Comparison of ENCODE assay signal across 11 mouse cellular contexts in the genomic region with DNA sequence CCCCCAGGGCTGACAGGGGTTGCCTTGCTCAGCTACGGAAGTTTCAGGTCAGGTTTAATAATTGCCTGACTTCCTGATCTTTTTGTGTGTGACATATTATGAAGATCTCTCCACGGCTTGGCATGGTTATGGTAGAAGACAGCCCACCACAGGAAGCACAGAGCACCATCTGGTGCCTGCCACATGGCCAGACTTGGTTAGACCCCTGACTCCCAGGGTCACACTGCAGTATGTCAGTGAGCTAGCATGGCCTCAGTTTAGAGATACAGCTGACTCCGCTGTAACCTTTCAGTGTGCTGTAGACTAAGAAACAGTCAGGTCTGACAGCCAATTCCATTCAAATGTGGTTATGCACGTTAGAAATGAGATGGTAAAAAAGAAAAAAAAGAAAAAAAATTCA.
DNase-seq lines count a peak whose midpoint lies in the region; ATAC-seq lines count a peak whose summit lies in the region.
"Had no signal": no experiment of that assay in that cellular context is flagged by ENCODE, and none has a peak within 500 bp of the region (broad histone marks: within the 10 kb centered on the region; RNA-seq: fewer than 3 reads in every experiment).

No protein-coding gene starts in this region.

- no peaks in the 10 kb centered on the region for H3K36me3 ChIP-seq in lung, embryonic 16.5 days (ENCODE audit: control insufficient read depth, insufficient read depth, low read length)
- H3K36me3 ChIP-seq in forebrain, embryonic 16.5 days (ENCODE audit: control insufficient read depth, insufficient read depth), result no peaks in the 10 kb centered on the region
- peaks cover 3% of the 10 kb centered on the region; the same call in 1 of the 2 replicates for H3K36me3 ChIP-seq in limb, embryonic 13.5 days
- no peaks in the 10 kb centered on the region for H3K36me3 ChIP-seq in neural tube, embryonic 15.5 days

- H3K4me1 ChIP-seq in lung, embryonic 16.5 days (replicated peaks; ENCODE audit: control insufficient read depth, insufficient read depth, low read length), result no peaks in the 10 kb centered on the region; the same call in 1 of the 2 replicates
- H3K4me1 ChIP-seq in forebrain, embryonic 16.5 days (replicated peaks; ENCODE audit: control insufficient read depth, insufficient read depth, low read length), result peaks cover 25% of the 10 kb centered on the region
- peaks cover 73% of the 10 kb centered on the region for H3K4me1 ChIP-seq in limb, embryonic 13.5 days
- H3K4me1 ChIP-seq in neural tube, embryonic 15.5 days, result peaks cover 35% of the 10 kb centered on the region

- no peaks in the 10 kb centered on the region for H3K27me3 ChIP-seq in lung, embryonic 16.5 days (ENCODE audit: control insufficient read depth, insufficient read depth, low read depth, low read length)
- no peaks in the 10 kb centered on the region for H3K27me3 ChIP-seq in forebrain, embryonic 16.5 days (replicated peaks; ENCODE audit: control insufficient read depth, insufficient read depth, low read length)
- peaks cover 10% of the 10 kb centered on the region; the same call in 1 of the 2 replicates for H3K27me3 ChIP-seq in limb, embryonic 13.5 days
- H3K27me3 ChIP-seq in neural tube, embryonic 15.5 days (replicated peaks), result no peaks in the 10 kb centered on the region

- ATAC-seq in lung, embryonic 16.5 days (ENCODE audit: low read depth), result 0 out of 2 replicates have a peak, but pooled peaks have one; percentile 16
- ATAC-seq in forebrain, embryonic 16.5 days, result peak; percentile 16; the same call in 1 of the 2 replicates
- peak; percentile 30; the same call in 1 of the 2 replicates for ATAC-seq in limb, embryonic 13.5 days (ENCODE audit: low FRiP score, low read depth)
- no peak for ATAC-seq in neural tube, embryonic 15.5 days (ENCODE audit: low FRiP score)
- ATAC-seq: lung, postnatal 0 days had no signal

- H3K4me3 ChIP-seq in lung, embryonic 16.5 days (ENCODE audit: low read length), result no peak overlapping the region
- no peak overlapping the region for H3K4me3 ChIP-seq in forebrain, embryonic 16.5 days (replicated peaks; ENCODE audit: low read length)
- no peak overlapping the region for H3K4me3 ChIP-seq in limb, embryonic 13.5 days
- no peak overlapping the region for H3K4me3 ChIP-seq in neural tube, embryonic 15.5 days (replicated peaks)

- no peak overlapping the region for H3K27ac ChIP-seq in lung, embryonic 16.5 days (ENCODE audit: low read length)
- peak overlapping the region; percentile 51 for H3K27ac ChIP-seq in forebrain, embryonic 16.5 days (ENCODE audit: low read length)
- peak overlapping the region; percentile 79; the same call in 1 of the 2 replicates for H3K27ac ChIP-seq in limb, embryonic 13.5 days
- peak overlapping the region; percentile 63 for H3K27ac ChIP-seq in neural tube, embryonic 15.5 days (replicated peaks)

- 72% methylated on average over 4 of the region's 4 CpGs for WGBS in lung, embryonic 16.5 days
- WGBS in forebrain, embryonic 16.5 days, result 58% methylated on average over 4 of the region's 4 CpGs
- 15% methylated on average over 4 of the region's 4 CpGs for WGBS in limb, embryonic 13.5 days
- WGBS in neural tube, embryonic 15.5 days, result 32% methylated on average over 4 of the region's 4 CpGs

- no peak overlapping the region for H3K9ac ChIP-seq in lung, embryonic 16.5 days (ENCODE audit: low read length)
- H3K9ac ChIP-seq in forebrain, embryonic 16.5 days (replicated peaks; ENCODE audit: low read depth, low read length), result no peak overlapping the region
- no peak overlapping the region for H3K9ac ChIP-seq in limb, embryonic 13.5 days
- no peak overlapping the region for H3K9ac ChIP-seq in neural tube, embryonic 15.5 days (replicated peaks)

- H3K9me3 ChIP-seq in lung, embryonic 16.5 days (ENCODE audit: control insufficient read depth, low read length), result no peaks in the 10 kb centered on the region
- no peaks in the 10 kb centered on the region for H3K9me3 ChIP-seq in forebrain, embryonic 16.5 days (ENCODE audit: control insufficient read depth, low read length)
- H3K9me3 ChIP-seq in limb, embryonic 13.5 days, result no peaks in the 10 kb centered on the region
- no peaks in the 10 kb centered on the region for H3K9me3 ChIP-seq in neural tube, embryonic 15.5 days (replicated peaks)

- H3K4me2 ChIP-seq in lung, embryonic 16.5 days (ENCODE audit: low read depth, low read length), result no peak overlapping the region
- H3K4me2 ChIP-seq in forebrain, embryonic 16.5 days (ENCODE audit: low read length), result no peak overlapping the region
- peak overlapping the region; percentile 51 for H3K4me2 ChIP-seq in limb, embryonic 13.5 days (replicated peaks)
- H3K4me2 ChIP-seq in neural tube, embryonic 15.5 days, result no peak overlapping the region

- no peak for DNase-seq in lung, postnatal 14 days
- DNase-seq in right cerebral cortex, postnatal 25 days, result no peak
- DNase-seq in layer of hippocampus, adult 18-20 months (ENCODE audit: low spot score in 2 of 2), result no peak
- no peak for DNase-seq in adrenal gland, postnatal 36 days
- DNase-seq: heart, postnatal 4 days; kidney, postnatal 14 days had no signal
